Mouse (Mus musculus): ENCODE data around the gene Tpgs1.

Gene Tpgs1

DNA sequence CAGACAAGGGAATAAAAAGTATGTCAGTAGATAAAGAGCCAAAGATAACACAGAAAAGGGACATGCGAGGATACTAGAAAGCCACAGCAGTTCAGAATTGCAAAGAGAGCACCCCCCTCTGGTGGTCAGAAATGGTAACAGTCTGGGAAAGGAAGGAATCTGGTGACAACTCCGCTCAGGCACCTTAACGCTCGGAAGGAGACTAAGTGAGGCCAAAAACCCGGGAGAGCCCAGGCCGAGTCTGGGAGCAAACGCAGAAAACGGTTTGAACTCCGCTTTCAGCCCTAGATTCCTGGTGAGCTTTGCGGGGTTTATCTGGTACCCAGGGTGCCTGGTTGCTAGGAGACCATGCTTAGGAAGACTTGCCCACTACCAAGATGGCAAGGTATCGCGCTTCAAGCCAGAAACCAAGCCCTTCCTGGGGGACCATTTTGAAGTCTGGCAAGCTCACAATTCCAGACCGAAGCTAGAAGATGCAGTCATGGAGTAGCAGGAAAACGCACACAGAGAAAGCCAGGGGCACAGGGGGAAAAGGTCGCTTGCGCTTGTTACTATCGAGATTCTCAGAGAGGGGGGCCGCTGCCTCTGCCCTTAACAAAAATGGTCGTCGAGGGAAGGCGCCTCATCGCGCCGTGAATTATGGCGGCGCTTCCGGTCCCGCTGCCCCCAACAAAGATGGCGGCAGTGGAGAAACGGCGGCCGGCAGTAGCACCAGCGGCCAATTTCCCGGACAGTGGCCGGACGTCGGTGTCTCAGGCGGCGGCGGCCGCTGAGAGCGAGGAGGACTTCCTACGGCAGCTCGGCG lies at the start of gene Tpgs1:
Tpgs1 (plus strand) TSS at position 599 of the 805 bp plus-strand sequence.
- peak; percentile 93 for DNase-seq (ENCODE audit: low spot score)

DNA sequence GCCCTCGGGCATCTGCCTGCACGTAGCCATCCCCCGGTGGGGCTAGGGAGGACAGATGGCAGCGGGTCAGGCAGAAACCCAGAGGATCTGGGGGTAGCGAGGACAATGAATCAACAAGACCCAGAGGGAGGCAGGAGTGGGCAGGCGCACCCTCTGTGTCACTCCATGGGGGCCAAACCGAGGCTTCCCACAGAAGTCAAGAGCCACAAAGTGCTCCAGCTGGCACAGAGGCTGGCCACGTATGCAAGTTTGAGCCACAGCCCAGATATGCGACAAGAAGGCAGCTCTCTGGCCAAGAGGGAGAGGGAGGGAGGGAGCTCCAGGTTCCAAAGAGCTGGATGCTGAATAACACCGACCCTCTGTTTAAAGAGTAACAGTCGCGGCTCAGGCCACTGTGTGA lies 45.2 kb upstream of the Tpgs1 start:
- DNase-seq (ENCODE audit: low spot score) = no peak

DNA sequence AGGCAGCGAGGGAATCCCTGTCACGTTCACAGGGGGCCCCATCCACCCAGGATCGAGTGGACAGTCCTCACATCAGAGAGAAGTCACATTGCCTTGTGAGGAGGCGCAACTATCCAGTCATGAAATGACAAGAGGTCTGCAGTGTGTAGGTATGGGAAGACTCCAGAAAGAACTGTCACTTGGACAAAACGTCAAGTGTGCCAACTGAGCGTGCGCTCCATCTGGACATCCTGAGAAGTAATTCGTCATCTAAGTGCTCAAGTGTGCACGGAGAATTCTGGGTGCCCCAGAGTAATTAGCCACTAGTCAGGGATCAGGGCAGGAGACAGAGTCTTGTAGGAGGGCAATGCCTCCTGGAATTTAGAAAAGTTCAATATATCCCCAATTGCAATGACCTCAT lies 43.8 kb upstream of the Tpgs1 start:
- DNase-seq (ENCODE audit: low spot score) = no peak

DNA sequence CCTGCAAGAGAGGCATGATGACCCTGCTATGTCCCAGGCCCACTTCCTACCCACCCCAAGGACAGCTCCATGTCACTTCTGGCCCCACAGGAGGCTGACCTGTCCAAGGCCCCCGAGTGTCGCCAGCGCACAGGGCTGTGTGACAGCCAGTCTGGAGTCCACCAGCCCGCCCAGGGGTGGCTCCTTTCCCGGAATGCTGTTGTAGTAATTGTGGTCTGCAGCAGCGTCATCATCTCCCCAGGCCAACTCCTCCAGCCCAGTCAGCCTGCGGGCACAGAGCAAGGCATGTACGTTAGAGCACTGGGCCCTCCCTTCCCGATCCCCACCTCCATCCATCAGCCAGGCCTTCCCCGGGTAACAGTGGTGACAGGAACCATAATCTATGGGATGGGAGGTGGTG lies 43.0 kb upstream of the Tpgs1 start:
- no peak for DNase-seq (ENCODE audit: low spot score)

GRCm38 (mm10) chr10:79628377-79628776 lies 40.8 kb upstream of the Tpgs1 start:
- DNase-seq (ENCODE audit: low spot score) = no peak

GRCm38 (mm10) chr10:79631432-79631831 lies 37.7 kb upstream of the Tpgs1 start:
- DNase-seq (ENCODE audit: low spot score) = no peak

DNA sequence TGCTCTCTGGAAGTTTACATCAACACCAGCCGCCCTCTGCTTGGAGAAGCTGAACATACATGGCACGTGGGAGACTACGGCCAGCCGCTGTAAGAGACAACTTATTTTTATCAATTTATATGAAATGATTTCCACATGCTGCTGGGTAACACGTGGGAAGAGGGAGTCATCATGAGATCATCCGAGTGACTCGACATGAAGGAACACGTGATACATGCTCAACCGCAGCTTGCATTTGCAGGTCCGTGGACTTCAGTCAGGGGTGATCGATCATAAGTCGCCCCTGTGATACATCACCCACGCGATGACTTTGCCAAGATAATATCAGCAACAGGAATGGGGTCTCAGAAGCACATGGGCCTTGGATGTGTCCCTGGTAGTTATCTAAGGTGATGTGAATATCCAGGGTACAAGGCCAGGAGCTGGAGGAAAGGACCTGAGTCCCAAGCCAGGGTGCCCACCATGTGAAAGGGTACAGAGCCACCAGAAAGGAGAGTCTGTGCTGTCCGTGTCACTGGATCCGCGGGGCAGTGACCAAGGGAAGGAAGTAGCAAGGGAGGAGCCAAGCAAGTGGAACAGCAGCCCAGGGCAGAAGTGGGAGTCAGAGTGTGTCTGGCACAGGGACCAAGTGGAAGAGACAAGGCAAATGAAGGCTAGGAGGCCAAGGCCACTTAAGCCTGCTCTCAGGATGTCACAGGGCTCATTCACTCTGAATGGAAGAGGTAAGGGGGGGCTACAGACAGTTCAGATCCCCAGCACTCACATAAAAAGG lies 36.0 kb upstream of the Tpgs1 start:
- no peak for DNase-seq (ENCODE audit: low spot score)

DNA sequence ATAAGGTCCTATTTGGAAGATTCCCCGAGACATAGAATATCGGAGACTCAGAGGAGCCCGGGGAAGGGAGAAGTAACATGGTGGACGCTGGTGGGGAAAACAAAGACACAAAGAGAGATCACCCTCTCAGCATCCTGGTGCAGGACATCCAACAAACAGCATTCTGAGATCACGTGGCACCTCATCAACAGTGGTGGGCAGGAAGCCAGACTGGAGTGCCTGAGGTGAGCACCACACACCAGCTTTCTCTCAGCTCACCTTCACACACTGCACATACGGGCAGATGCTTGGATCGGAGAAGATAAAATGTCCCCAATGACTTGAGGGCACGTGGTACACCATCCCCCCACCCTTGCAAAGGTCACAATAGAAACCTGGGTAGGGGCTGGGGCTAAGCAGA lies 32.9 kb upstream of the Tpgs1 start:
- DNase-seq (ENCODE audit: low spot score) = no peak

DNA sequence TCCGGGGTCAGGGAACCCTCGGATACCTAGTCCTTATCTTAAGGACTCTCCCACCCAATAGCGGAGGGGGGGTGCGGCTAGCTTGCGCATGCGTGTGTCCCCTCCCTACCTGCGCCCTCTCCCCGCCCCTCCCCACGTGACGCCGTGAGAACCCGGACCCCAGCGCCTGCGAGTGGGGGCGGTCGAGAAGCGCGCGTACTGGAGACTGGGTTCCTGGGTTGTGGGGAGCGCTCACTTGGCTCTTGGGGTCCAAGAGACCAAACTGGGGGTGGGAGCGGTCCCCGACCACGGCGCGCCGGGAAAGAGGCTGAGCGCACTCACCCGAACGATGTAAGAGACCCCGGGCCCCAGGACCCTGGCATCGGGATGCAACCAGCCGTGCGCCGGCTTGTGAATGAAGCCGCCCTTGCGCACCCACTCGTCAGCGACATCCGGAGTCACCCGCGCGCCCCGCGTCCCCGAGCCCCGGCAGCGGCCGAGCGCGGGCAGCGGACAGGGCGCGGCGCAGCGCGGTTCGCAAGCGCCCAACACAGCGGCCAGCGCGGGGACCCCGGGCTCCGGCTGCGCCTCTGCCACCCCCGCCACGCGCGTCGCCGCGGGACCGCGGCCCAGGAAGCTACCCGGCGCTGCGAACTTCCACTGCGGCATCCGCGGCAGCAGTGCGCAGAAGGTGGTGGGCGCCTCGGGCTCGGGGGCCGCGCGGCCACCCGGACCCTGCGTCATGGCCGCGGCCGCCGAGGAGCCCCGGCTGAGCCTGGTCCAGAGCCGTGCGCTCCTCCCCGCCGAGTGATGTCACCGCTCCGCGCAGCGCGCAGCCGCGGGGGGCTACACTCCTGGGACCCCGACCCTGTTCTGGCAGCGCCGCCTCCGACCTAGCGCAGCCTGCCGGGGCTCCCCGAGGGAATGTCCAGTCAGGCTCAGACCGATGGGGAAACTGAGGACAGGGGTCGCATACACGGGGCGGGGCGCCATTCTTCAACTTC lies 31.8 kb upstream of the Tpgs1 start, which contains the start of gene Shc2:
Shc2 (minus strand) TSS at position 791 of the 983 bp plus-strand sequence.
- DNase-seq (ENCODE audit: low spot score) = peak; percentile 68

DNA sequence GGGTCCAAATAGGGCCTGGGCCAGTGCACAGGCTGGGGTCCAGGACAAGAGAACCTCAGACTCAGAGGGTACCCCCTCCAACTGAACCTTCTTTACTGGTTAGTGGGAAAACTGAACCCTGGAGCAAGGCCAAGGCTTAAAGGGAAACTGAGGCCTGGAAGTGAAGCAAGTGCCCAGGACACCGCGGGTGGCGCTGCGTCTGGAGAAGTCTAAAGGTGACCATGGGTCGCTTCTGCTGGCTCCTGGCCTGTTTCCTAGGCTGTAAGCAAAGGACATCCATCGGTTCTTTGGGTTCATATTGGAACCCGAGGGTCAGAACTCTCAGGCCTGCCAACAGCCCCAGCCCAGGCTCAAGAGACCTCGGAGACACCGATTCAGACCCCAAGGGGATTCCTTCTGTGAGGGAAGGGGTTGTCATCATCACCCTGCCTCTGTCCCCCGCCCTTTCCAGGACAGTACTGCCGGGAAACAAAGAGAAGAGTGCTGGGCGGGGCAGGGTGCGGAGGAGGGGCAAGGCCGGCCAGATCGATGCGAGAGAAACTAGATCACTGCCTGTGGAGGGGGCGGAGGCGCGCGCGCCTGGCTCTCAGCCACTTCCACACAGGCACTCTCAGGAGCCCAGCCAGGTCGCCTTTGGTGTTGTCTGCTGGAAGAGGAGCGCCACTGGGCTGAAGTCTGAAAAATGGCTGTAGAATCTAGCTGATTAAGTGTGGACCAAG lies 30.5 kb upstream of the Tpgs1 start:
- DNase-seq (ENCODE audit: low spot score) = no peak

DNA sequence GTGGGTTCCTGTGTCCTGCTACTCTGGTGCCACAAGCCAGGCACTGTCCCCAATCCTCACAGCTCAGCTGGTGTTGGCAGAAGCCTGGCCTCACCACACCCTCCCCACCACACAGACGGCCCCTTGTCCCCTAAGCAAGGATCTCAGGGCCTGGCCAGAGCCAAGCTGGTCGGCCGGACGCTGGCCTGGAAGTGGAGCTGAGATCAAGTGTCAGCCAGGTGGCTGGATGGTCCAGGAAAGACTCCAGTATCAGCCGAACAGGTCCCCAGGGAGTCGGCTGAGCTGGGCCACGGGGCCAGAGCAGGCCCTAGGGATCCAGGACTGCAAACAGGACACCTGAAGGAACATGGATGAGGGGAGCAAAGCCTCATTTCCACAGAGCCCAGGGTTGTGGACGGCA lies 23.5 kb upstream of the Tpgs1 start, which contains the start of gene Odf3l2:
Odf3l2 (minus strand) TSS at position 28 of the 400 bp plus-strand sequence.
- DNase-seq (ENCODE audit: low spot score) = no peak

GRCm38 (mm10) chr10:79649070-79649751 lies 20.0 kb upstream of the Tpgs1 start:
- DNase-seq (ENCODE audit: low spot score) = no peak

DNA sequence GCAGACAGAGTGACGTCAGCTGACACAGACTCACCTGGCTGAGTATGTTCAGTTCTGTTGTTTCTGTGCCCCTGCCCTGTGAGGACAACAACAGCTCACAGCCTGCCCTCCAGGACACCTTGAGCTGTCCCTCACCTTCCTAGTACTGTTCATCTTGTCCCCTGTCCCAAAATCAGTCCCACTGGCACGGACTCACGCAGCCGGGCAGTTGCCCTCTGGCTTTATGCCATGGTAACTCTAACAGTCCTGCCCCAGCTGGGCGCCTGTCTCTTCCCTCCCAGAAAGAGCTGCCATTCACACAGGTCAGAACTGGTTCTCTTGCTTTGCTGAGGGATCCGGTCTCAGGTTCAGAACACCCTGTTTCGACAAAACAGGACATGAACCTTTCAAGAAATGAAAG lies 16.4 kb upstream of the Tpgs1 start:
- no peak for DNase-seq (ENCODE audit: low spot score)

DNA sequence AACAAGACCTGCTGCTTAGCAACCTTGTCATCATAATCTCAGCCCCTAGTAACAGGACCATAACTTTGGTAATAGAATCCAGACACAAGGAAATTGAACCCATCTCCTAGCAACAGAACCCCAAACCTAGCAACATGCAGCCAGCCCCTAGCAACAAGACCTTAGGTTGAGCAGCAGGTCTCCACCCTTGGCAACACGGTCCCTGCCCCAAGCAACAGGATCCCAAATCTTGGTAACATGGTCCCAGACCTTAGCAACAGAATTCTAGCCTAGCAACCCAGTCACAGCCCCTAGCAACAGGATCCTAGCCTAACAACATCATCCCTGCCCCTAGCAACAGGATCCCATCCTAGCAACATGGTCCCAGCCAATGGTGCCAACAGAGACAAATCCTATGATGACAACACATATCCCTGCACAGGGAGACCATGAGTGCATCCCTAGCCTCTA lies 14.2 kb upstream of the Tpgs1 start:
- no peak for DNase-seq (ENCODE audit: low spot score)

- no peak for DNase-seq (ENCODE audit: low spot score)
These were observed 10.3 kb upstream of the Tpgs1 start for GRCm38 (mm10) chr10:79658829-79659228.

DNA sequence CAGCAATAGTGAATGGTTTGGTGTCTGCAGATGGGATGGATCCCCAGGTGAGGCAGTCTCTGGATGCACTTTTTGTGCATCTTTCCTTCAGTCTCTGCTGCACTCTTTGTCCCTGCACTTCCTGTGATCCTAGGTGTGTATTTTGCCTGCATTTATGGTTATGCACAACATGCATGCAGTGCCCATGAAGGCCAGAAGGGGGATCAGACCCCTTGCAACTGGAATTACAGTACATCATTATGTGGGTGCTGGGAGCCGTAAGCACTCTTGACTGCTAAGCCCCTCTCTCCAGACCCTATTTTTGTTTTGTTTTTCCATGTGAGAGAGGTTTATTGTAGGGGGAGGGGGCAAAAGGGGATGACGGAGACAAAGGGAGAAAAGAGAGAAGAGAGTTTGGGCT lies 8.9 kb upstream of the Tpgs1 start:
- DNase-seq (ENCODE audit: low spot score) = no peak

DNA sequence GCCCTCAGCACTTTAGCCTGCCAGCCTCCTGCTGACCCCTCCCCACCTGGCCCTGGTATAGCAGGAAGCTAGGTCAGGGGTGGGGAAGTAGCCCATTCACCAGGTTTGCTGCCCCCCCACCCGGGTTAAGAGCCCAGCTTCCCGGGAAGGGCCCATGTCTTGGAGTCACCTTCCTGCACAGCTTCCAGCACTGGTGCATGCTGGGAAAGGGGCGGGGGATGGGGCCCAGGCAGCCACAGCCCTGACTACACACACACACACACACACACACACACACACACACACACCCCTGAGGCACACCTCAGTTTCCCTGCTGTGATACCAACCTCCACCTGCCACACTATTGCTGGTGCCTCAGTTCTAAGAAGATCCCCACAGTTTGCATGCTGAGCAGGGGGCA lies 7.3 kb upstream of the Tpgs1 start:
- no peak for DNase-seq (ENCODE audit: low spot score)

DNA sequence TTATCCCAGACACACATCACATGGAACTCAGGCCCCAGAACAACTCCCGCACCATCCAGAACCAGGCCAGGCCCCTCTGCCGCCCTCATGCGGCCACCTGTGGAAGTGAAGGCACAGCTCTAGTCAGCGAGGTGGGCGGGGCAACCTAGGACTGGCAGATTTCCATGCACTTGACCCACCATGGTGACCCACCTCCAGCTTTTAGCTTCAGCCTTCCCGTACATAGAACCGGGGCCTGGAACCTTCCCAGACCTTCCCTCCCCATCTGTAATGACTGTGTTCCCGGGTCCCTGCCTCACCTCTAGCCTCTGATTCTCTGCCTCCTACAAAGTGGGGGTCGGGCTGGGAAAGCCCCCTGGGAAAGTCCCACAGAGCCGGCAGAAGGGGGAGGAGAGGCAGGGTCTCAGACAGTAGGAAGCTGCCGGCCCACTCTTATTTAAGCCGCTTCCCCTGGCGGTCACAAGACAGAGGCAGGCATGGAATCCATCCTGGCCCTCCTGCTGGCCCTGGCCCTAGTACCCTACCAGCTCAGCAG lies 5.0 kb upstream of the Tpgs1 start, which contains the start of gene Madcam1:
Madcam1 (plus strand) TSS at position 429 of the 535 bp plus-strand sequence.
- no peak for DNase-seq (ENCODE audit: low spot score)

GRCm38 (mm10) chr10:79665051-79665450 lies 4.1 kb upstream of the Tpgs1 start:
- DNase-seq (ENCODE audit: low spot score) = no peak

DNA sequence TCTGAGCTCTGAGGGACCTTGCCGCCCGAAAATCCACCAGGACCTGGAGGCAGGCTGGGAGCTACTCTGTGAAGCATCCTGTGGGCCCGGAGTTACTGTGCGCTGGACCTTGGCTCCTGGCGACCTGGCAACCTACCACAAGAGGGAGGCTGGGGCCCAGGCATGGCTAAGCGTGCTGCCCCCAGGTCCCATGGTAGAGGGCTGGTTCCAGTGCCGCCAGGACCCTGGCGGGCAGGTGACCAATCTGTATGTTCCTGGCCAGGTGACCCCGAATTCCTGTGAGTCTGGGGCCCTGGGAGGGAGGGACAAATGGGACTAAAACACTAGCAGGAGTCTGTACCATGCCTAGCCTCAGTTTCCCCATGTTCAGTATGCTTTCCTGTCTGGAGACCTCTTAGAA lies 2.7 kb upstream of the Tpgs1 start:
- no peak for DNase-seq (ENCODE audit: low spot score)

Data from left cerebral cortex, adult 11 months (tissue).